Mouse (Mus musculus) E14TG2a.4 (cell line): ENCODE results near the gene Fhl1.

Source experiments
- CTCF ChIP-seq: conservative IDR thresholded peaks from 2 replicates; pipeline ENCODE4 v1.5.1; 2014; ENCODE audit warnings: low read length
- NANOG ChIP-seq: IDR thresholded peaks from 2 replicates; pipeline ENCODE4 v1.6.1; 2014; ENCODE audit warnings: borderline replicate concordance, low read length, mixed read lengths
- POU5F1 ChIP-seq: IDR thresholded peaks from 2 replicates; pipeline ENCODE4 v1.6.1; 2014; ENCODE audit warnings: low read length, borderline replicate concordance

- TF ChIP-seq CTCF: no peak
- TF ChIP-seq NANOG: no peak
- TF ChIP-seq POU5F1: no peak
Observed at GRCm38 (mm10) chrX:56773329-56773728, 41.7 kb downstream of the Fhl1 start.
